Mouse (Mus musculus): ENCODE measurements around the gene Ehhadh.
"Not testable (repeated sequence)": the region's sequence is repeated elsewhere in the genome, so short reads cannot be mapped to it uniquely, and the experiment has no call there.

Gene Ehhadh

DNA sequence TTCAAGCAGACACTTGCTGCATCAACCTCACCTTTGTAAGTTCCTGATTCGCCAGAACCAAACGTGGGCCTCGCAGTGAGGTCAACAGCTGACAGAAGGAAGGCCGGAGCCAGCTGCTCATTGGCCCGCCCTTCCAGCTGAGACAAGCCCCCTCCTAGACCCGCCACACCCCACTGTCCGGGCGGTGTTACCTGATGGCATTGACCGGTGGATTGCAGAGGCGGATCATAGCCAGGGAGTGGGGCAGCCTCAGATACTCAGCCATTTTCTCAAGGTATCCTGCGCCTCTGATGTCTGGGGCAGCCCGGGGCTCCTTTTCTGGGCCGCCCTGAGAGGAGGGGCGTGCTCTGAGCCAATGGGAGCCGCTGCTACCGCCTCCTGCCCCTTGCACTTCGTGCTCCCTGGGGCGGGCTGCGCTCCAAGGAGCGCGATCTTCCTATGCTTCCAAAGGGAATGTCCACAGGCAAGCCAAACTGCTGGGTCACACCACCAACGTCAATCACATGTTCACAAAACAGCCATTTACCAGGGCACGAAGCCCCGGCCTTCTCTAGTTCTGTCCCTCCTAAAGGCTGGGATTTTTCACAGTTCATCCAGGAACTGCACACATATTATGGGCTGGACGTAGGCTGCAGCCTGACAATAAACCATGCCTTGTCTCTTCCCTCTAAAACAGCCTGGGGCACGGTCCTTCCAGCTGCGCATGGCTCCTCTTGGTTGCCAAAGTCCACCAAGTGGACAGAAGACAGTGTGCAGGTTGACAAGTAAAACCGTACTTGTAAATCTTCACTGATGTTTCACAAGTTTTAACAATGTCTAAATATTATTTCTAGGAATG is at the start of gene Ehhadh:
Gene Ehhadh (minus strand): TSS at position 292 of the 838 bp plus-strand sequence.
- DNase-seq = peak; percentile 80

DNA sequence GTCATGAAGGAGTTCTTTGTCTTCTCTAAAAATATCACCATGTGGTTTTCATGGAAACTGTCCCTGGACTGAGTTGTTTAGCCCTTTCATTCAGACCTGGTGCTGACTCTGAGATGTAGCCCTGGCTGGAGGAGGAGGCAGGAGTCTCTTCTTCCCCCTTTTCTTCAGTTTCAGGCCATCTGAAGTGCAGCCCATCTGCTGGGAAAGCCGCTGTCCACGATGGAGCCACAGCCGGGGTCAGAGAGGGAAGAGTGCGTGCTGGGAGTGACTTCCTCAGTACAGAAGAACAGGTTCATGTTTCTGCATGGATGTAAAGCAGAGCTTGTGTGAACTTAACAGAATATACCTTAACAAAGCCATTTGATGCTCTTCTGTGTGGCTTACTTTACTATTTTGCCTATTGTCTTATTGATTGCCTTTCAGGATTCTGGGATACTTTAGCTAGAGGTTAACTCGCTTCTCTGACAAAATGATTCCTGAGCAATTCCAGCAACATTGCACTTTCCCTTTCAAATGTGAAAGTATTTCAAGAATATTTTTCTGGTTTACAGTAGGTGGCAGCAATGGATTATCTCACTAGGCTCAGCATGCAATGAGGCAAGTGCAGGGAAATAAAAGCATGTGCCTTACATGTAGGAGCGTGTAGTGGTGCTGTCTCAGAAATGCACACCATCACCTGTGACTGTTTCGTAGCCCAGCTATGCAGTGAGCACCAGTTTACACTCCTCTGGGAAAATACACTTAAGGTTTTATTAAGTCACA is 48.9 kb upstream of the Ehhadh start:
- peak; percentile 57 for DNase-seq

DNA sequence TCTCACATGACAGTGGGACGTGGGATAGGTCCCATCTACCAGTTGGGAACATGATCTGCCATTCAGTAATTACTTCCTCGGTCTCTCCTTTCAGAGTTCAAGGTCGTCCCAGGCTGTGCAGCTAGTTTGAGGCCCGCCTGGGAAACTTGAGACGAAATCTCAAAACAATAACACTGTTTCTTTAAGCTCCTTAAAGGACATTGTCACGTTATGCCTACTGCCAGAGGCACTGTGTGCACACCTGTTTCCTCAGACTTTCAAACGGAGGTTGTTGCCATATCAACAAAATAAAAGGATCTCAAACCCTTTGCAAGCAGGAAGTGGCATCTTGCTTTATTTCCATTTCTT is 48.0 kb upstream of the Ehhadh start:
- DNase-seq = no peak

DNA sequence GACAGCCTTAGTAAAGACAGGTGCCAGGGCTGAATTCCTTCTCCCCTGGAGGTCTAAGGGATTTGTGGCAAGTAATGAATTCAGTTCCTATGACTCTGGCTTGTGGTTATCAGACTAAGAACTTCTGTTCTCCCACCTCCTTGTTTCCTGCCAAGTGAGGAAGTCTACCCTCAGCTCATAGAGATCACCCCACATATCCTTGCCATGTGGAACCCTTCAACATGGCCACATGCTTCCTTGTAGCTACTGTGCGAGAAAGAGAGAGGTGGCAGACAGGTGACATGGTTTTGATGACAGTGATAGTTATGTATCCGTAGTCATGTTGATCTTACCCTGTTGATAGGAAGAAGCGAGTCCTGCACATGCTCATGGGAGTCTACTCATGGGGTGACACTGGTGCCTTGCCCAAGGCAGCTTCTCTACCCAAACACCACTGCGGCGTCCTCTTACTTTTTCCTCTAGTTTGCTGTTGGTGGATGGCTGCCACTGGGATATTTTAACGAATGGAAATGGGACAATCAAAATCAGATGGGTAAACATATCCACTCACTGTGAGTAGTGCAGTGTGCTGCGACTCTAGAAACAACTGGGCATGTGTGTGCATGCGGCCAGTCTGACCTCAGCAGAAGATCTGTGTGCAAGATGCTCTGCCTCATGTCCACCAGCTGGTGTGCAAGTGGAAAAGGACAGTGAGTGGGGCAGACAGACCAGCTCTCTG is 47.4 kb upstream of the Ehhadh start:
- DNase-seq = no peak

DNA sequence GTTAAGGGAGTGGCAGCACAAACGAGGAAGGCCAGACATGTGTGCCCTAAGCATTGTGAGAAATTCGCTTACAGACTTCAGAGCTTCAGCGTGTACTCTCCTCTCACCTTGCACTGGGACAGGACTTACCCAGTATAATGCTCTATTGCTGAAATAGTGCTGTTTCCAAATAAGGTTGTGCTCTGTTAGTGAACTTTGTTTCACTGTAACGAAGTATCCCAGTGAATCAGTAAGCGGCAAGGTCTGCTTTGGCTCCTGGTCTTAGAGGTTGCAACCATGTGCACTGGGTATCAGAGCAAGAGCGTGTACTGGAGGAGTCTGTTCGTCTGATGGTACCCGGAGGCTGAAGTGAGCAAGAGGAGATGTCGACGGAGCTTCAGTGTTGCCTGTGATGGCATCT is 46.4 kb upstream of the Ehhadh start:
- DNase-seq = no peak

DNA sequence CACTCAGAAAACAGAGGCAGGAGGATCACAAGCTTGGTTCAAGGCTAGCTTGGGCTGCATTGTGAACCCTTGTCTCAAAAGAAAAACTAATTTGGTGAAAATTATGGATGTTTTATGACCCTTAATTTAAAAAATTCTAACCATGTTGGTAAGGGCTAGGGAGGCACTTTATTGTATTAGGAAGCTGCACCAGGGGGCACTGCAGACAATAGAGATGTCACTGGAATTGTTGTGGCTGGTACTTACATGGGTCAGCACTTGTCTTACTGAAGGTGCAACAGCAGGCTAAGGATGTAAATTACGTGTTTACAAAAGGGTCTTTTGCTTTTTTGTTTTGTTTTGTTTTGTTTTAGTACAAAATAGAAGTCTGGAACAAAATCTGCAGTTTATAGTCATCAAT is 45.9 kb upstream of the Ehhadh start:
- DNase-seq = no peak

DNA sequence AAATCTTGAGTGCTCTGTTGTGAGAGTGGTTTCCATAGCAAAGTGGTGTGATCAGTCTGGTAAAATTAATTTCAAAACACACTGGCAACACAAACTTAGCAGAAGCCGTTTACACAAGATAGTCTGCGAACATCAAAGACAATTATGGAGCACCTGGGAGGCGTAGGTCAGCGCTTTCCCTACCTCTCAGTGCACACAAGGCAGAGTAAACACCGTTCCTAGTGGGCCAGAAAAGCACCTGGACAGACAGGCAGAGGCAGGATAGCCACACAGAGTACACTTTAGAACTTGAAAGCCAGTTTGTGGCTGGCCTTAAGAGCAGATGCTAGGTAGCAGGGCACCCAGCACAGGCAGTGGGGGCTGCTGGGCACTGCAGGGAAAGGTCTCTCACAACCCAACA is 44.2 kb upstream of the Ehhadh start:
- DNase-seq = no peak

DNA sequence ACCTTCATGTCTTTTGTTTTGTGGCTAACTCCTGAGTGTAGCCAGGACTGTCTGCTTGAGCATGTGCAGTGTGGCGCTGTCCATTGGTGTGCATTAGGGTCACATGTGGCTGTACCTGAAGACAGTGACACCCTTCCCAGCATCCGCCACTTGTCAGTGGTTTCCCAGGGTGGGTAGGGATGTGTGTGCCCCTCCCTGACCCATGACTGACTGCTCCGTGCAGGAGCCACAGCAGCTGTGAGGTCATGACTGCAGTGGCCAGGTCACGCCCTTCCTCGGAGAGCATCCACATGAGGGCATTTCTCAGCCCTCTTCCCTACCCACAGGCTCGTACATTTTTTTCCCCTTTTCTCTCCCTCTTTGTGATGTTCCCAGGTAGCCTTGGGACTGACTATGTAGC is 43.2 kb upstream of the Ehhadh start:
- no peak for DNase-seq

DNA sequence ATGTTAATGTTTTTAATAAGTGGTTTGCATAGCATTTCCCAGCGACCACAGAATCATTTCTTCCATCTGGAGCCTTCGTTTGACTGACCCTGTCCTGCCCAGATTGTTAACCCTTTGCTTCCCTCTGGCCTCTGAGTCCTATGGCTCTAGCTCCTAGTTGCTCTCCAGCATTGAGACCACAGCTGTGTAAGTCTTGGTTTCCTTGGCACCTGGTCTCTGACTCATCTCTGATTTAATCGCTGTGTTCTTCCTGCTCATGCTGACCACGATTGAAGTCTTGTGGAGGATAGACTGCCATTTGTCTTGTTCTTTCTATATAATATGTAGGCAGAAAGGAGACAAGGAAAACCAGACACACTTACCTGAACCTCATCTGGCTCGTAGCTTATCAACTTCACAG is 42.1 kb upstream of the Ehhadh start:
- DNase-seq = no peak

DNA sequence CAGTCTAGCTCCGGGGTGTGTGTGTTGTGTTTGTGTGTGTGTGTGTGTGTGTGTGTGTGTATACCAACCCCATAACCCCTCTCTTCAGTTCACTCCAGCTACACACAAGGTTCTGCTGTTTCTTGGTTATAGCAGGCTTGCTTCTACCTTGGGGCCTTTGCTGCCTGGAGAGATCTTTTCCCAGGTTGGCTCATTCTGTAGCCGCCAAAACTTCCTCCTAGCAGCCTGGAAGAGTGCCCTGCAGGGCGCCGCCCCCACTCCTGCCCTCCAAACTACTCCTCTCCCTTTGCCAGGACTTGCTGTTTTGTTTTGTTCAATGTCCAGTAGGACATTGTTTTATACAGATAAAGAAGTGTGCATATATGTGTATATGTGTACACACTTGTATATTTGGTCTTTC is 40.0 kb upstream of the Ehhadh start:
- no peak for DNase-seq

DNA sequence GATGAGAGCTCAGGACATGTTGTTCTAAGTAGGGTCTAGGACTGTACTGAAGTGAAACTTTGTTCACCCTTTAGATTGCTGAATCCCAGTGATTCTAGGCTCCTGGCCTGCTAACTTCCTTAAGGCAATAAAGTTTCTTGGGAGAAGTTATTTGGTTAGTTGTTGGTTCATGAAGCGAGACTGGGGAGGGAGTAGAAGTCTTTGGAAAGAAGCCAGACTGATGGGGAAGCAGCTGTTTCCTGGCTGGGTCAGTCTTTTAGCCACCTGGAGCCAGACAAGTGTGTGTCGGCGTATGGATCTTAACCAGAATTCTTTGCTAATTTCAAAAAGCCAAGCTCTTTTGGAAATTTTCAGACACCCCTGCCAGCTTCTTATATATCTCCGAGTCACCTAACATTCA is 39.5 kb upstream of the Ehhadh start:
- no peak for DNase-seq

DNA sequence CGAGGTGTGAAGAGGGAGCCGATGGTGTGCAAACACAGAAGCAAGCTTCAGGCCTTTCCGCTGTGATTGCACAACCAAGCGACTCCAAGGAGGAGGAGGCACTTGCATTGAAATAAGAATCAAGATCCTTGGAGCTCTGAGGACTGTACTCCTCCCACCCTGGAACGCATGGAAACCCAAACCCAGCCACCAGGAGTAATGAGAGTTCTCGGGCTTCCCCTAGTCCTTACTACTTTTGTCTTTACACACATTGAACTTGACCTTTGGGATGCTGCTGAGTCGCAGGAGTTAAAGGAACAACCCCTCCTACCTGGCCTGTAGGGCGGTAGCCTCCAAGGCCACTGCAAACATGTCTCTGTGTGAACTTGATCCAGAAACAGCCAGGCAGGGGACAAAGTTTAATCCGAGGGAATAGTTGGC is 38.0 kb upstream of the Ehhadh start:
- DNase-seq = no peak

DNA sequence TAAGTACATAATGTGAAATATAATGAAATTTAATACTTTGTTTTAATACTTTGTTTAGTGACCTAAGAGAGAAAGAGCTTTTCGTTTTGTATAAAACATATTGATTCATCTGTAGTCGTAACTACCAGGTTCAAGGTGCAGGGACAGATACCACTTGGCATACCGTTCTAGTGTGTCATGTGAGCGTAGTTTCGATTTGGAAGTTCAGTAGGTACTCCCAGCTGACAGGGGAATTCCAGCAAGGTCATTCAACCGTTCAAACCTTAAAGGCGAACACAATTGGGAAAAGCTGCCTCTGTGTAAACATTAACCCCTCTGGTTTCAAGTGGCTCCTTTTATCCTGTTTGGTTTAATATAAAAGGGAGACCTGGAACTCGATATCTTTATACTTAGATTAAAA is 31.0 kb upstream of the Ehhadh start:
- no peak for DNase-seq

DNA sequence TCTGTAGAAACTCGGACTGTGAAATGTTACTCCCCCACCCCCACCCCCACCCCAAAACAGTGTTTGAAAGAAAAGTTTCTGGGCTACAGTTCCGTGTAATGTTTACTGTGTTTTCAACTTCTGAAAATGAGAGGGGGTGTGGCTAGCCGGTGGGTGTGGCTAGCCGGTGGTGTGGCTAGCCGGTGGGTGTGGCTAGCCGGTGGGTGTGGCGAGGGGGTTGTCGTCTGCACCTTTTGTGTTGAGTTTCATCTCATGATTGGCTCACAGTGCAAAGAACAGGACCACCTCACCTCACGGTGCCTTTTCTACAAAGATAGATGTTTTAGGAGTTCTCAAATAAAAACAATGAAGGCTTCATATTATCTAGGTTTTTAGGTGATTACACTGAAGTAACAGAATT is 30.5 kb upstream of the Ehhadh start:
- DNase-seq = peak; percentile 25

DNA sequence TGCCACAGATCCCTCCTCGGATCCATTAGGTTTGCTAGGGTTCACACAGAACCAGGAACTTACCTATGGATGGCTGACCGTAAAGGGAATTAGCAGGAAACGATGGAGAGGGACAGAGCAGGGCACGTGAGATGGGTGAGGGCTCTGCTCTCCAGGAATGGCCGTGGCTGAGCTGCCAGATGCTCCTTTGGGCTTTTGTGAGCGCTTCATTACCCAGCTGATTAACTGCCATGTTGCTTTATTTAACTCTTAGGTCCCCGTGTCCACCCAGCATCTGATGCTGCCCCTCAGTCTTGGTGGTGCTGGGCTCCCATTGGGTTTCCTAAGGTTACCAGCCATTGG is 28.0 kb upstream of the Ehhadh start:
- peak; percentile 76 for DNase-seq

DNA sequence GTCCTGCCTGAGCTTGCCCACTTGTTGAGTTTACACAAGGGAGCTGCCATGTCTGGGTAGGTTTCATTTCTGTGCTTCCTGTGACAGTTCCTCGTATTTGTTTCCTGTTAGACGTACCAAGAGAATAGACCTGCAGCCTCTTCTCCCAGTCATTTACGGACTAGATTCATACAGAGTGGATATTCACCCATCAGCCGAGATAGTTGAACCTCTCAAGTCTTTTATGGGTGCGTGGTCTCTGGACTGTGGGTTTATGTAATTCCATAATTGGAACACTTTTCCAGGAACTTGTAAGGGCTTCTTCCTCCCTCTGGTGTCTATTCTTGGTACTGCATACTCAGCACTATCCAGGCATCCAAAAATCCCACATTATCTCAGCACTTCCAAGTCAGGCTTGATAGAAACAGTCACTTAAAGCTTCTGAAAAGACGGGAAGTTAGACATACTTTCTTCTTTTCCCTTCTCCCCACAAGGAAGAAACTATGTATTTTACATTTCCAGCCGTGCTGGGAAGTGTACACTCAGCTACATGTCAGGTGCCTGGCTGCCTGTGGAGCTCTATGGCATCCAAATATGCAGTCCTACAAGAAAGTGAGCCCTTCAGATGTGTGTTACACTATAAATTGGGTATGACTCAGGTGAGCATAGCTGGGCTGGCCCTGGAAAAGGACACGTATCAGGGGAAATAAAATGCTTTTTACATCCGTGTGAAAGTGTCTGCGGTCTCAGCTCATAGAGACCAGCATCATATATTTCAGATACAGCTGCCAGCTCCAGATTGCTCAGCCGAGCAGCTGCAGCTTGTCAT is 27.5 kb upstream of the Ehhadh start:
- peak; percentile 84 for DNase-seq

DNA sequence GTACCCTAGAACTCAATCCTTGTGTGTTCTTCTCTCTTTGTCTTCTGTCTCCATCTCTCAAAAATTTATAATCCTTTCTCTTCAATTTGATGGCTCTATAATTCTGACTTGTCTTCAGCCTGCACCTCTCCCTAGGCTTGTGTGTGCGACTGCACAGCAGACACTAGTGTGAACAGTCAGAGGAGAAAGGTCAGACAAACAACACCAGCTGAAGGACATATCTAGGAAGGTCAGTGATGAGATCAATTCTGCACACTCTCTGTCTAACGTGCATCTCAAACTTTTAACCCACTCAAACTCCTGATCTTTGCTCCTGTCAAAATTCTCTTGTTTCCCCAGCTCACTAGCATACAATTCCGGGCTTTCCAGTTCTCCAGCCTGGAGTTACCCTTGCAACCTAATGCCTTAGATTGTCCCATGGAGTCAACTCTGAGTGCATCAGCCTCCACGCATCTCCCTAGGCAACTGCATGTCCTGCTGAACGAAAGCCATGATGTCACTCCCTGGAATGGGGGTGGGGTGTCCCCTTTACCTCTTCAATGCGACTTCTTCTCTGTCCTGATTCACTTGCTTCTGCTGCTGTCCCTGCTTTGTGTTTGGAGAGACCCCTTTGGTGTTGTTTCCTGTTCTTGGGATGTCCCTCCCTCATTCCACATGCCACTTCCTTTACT is 25.7 kb upstream of the Ehhadh start:
- no peak for DNase-seq

DNA sequence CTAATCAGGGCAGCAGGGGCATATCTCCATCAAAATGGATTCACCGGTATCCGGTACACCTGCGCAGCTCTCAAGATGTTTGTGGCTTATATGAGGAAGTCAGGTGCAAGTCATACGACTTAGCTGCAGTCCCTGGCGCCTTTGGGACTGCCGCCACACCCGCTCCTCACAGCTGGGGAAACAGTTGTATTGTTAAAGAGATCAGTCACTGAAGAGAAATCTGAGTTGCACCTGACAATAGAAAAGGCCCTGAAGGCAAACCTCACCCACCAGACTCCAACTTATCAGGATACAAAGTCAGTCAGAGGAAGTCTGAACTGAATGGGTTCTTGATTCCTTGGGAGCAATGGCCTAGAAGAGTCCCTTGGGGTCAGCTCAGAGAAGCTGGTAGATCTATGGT is 20.2 kb upstream of the Ehhadh start:
- not testable (repeated sequence) for DNase-seq

DNA sequence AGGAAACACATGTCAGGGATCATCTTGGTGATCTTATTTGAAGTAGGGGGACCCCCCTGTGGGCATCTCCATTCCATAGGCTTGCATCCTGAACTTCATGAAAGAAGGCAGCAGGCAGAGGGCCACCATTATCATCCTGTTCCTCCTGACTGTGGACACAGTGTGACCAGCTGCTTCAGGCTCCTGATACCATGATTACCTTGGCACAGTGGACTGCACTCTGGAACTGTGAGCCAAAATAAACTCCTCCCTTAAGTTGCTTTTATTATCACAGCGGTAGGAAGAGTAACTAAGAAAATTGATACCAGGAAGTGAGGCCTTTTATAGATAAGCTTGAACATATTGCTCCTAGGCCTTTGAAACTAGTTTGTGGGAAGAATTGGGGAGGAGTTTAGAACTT is 19.3 kb upstream of the Ehhadh start:
- DNase-seq = no peak

DNA sequence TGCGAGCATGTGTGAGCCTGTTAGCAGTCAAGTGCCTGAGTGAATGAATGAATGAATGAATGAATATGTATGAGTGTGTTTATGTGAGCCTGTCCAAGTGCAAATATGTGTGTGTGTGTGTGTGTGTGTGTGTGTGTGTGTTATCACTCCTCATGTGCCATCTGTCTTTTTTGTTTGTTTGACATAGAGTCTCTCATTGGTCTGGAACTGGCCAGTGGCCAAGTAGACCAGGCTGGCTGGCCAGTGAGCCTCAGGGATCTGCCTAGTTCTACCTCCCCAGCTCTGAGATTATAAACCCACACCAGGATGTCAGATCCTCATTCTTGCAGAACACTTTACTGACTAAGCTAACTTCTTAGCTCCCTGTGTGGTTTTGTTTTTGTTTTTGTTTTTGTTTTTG is 16.7 kb upstream of the Ehhadh start:
- peak; percentile 43 for DNase-seq

DNA sequence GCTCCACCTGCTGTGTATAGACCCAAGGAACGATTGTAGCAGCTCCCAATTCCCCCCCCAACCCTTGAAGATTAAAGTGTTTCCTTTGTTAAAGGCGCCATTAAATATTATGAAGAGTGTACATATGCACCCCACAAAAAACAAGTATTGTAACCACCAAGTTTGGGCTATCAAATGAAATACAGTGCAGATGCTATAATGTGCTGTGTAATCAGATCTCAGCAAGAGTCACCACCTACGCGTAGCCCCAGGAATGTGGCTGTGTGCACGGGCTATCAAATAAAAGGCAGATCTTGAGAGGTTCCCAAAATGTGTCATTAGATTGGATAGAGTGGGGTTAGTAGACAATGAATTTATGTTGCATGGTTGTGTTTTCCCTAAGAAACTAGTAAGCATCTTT is 7.5 kb upstream of the Ehhadh start:
- no peak for DNase-seq

DNA sequence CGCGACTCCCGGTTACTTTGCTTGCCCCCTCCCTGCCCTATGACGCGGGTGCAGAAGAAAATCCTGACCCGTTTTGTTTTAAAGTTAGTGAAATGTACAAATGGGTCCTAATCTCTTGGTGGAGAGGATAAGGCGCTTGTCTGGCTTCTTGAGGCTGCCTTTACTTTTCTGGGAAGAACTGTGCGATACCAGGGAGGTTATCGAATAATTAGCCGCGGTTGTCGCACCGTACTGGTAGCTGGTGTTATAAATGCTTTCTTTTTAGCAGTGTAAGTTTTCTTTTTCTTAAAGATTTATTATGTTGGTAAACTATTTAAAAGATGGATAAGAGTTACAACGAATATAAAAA is 7.1 kb upstream of the Ehhadh start:
- no peak for DNase-seq

Measured in retina, postnatal 1 day (tissue).